Mouse (Mus musculus) ZHBTc4 (cell line): ENCODE data around the gene Aqp6.

Experiments
- DNase-seq: peaks from one replicate; pipeline ENCODE4 v3.0.0-alpha.2; 2011; ENCODE audit warnings: low read depth, low spot score

The Aqp6 gene

DNA sequence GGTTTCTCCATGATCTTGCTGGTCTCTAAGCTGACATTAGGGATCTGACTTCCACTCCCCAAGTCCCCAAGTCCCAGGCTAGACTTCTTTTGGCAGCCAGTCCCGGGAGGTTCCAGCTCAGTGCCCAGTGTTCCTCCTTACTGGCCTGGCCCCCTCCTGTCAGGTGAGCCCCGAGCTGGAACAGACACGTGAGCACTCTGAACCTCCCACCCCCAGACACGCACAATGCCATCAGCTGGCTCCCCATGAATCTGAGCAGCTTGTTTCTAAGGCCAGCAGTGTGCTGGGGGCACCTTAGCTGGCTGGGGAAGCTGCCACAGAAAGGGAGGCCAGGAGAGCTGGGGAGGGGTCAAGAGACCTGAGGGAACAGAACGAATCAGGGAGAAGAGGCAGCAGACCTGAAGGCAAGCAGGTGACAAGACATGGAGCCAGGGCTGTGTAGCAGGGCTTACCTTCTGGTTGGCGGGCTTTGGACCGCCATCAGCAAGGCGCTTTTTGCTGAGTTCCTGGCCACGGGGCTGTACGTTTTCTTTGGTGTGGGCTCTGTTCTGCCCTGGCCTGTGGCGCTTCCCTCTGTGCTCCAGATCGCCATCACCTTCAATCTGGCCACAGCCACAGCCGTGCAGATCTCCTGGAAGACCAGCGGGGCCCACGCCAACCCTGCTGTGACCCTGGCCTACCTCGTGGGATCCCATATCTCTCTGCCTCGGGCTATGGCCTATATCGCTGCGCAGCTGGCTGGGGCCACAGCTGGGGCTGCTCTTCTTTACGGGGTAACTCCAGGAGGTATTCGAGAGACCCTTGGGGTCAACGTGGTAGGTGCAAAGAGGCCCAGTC, at the start of gene Aqp6:
Gene Aqp6 (plus strand): TSS at position 415 of the 837 bp plus-strand sequence.
- peak; percentile 50 for DNase-seq

DNA sequence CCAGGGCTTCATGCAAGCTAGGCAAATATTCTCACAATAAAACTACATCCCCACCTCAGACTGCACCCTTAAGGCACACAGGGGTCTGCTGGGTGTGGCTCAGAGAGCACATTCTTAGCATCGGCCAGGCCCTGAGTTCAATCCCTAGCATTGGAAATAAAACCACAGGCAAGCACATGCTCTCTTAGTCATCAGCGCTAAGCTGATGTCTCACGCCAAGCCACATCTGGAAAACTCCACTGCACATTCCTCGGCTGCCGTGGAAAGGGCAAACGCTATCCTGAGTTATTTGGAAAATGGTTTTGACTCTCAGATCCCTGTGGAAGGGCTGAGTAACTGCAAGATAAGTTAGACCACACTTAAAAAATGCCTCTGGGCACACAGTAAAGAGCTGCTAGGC, 47.4 kb upstream of the Aqp6 start:
- DNase-seq: peak; percentile 33

GRCm38 (mm10) chr15:99558947-99559346, 42.3 kb upstream of the Aqp6 start:
- no peak for DNase-seq

DNA sequence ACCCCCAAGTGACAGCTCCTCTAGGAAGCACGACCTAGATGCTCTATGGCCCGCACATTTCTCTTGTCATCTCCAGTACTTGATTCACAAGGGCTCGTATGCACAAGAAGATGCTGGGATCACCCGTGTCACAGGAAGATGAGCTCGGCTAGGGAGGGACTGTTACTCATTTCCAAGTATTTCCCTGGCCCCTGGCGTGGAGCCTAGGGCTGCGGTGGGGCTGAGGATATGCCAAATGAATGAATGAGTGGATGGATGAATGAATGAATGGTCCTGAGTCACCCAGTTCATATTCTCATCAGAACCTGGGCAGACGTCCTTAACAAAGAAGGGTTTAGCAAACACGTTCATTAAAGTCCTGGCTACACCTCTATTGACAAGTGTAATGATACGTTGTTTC, 41.0 kb upstream of the Aqp6 start:
- DNase-seq: no peak

DNA sequence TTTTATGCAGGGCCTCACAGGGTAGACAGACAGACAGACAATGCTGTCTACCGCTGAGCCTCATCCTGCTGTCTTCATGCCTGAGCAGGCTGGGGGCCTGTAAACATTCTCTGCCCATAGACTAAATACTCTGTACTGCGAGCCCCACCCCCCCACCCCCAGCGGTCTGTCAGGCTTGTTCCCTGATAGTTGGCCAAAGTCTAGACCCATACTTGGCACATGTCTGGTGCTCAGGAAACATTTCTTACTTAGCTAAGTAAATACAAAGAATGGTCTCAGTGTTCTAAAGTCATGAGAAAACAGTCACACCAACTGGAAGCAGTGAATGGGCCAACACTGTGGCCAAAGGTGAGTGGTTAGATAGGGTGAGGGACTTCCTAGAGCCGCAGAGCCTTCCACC, 33.8 kb upstream of the Aqp6 start:
- no peak for DNase-seq

DNA sequence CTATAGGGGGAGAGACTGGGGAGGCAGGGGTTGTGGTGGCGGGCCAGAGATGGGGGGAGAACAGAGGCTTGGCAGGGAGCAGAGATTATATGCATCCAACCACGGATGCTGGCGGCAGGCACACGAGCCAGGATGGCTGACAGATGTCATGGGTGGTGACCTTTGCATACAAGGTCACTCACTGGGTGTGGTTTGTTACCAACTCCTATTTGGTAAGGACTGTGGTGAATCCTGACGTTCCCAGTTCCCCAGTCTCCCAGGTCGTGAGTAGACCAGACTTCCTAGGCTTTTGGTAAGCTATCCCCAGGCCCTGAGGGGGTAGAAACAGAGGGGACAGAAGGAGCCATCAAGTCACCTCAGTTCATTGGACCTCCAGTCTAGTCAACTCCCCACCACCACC, 32.5 kb upstream of the Aqp6 start:
- DNase-seq: peak; percentile 57

DNA sequence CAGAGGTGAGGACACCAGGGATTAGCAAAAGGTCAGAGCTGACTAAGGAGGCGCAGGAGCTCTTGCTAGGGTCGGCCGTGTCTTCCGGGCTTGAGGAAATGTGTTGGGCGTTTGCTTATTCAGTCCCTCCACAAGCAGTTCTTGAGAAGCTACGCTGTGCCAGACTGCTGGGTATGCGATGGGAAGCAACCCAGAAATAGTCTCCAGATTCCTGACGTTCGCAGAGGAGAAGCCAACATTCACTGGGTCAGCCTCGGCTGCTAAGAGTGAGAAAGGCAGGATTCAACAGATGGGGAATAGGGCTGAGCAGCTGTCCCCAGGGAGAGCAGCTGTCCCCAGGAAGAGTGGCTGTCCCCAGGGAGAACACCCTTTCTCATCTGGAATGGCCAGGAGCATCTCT, 32.1 kb upstream of the Aqp6 start:
- no peak for DNase-seq

DNA sequence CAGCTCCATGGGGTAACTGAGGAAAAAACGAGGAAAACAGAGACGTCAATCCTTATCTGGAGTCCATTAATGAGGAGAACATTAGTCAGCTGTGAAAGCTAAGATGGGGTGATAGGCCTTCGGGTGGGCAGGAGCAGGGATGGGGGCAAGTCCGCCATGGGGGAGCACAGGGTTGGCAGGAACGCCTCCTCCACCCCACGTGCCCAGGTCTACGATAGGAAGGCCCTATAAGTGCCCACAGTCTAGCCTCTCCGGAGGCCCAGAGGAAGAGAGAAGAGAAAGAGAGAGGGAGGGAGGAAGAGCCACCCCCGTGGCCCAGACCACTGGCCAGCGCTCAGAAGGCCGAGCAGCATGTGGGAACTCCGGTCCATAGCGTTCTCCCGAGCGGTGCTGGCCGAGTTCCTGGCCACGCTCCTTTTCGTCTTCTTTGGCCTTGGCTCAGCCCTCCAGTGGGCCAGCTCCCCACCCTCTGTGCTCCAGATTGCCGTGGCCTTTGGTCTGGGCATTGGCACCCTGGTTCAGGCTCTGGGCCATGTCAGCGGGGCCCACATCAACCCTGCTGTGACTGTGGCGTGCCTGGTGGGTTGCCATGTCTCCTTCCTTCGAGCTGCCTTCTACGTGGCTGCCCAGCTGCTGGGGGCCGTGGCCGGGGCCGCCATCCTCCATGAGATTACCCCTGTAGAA, 22.3 kb upstream of the Aqp6 start, which contains the start of gene Aqp2:
Gene Aqp2 (plus strand): TSS at position 254 of the 684 bp plus-strand sequence.
- DNase-seq: no peak

DNA sequence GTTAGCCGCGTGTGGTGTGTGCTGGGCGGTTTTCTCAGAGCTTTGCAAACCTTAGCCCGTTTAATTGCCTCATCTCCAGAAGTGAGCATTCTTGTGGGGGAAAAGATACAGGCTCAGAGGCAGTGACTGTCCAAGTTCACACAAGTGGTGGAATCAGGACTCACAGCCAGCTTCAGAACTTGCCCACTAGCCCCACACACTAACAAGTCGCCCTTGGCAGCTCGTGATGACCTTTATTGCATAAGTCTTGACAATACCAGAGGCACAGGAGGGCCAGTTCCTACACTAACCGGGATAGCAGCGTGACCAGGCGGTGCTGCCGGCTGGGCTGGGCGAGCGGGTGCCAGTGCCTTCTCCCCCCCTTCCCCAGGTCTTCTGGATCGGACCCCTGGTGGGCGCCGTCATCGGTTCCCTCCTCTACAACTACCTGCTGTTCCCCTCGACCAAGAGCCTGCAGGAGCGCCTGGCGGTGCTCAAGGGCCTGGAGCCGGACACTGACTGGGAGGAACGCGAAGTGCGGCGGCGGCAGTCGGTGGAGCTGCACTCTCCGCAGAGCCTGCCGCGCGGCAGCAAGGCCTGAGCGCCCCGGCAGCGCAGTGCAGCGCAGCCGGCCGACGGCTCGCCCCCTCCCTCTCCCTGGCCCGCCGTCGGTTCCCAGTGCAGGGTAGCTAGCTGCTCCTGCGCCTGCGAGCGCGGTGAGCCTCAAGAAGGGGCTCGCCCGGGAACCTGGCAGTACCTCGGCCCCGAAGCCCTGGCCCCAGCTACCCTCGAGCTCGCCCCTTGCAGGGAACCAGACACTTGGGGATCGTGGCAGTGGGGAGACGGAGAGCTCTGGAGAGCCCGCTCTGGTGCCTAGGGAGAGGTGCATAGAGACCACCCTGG, 17.5 kb upstream of the Aqp6 start:
- peak; percentile 76 for DNase-seq

GRCm38 (mm10) chr15:99584407-99585202, 16.6 kb upstream of the Aqp6 start:
- peak; percentile 76 for DNase-seq

GRCm38 (mm10) chr15:99585741-99586140, 15.5 kb upstream of the Aqp6 start:
- no peak for DNase-seq

GRCm38 (mm10) chr15:99586525-99586924, 14.7 kb upstream of the Aqp6 start:
- DNase-seq: no peak

DNA sequence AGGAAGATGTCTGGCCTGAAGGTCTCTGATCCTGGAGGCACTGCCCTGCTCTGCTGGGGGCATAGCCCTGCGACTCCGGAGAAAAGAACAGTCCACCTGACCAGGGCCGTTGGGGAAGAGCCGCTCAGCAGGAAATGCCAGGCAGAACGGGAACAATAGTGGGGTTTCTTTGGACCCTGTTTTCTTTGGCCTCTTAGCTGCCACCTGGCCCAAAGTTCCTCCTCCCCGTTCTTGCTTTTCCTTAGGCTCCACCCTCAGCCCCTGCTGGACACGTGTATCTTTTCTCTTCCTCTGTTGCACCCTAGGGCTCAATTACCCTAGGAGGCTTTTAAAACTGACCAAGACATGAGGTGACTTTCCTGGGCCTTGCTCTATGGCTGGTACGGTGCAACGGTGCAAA, 12.0 kb upstream of the Aqp6 start:
- DNase-seq: no peak

DNA sequence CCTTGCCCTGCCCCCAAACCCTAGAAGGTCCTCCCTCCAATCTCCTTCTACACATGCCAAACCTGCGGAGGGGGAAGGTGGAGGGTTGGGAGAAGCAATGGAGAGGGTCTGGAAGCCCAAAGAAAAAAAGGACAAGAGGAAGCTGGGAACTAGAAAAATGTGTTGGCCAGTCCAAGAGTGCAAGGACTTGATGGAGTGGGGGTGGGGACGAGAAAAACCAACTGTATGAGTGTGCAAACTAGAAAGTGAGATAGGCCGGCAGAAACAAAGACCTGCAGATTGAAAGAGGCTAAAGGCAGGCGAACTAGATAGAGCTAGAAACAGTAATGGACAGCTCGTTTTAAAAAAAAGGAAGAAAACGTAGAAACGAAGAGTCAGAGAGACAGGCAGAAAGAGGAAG, 11.5 kb upstream of the Aqp6 start:
- no peak for DNase-seq

GRCm38 (mm10) chr15:99590429-99591084, 10.6 kb upstream of the Aqp6 start, which contains the start of gene Aqp5:
Gene Aqp5 (plus strand): TSS chr15:99590782.
- DNase-seq: peak; percentile 66

DNA sequence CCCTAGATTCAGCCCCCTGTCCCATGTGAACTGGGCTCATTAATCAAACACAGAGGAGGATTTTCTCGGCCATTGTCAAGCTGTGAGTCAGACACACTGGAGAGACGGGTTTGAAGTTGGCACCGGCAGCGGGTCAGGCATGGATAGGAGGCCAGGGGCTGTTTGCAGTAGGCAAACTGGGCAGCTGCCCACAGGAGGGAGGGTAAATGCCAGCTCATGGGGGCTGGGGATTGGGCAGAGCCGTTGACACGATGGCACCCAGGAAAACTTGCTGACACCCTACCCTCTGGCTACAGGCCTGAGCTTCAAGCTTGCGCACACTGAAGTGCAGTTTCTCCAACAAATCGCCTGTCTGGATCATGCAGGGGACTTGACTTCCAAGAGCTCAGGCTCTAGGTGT, 9.0 kb upstream of the Aqp6 start:
- no peak for DNase-seq

DNA sequence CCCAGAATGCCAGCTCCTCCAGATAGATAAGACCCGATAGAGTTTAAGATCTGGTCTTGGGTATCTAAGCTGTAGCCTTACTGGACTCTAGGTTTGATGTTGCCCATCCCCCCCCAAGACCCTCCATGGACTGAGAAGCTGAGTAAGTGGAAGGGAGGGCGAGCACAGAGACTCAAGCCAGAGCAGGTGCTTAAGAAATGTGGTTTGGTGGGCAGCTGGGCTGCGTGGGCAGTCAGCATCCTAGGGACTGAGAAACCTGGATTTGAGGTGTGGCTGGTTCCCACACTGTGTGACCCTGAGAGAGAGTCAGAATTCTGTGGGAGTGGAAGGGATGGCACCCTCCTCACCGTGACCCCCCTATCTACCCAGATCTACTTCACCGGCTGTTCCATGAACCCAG, 8.3 kb upstream of the Aqp6 start:
- no peak for DNase-seq

DNA sequence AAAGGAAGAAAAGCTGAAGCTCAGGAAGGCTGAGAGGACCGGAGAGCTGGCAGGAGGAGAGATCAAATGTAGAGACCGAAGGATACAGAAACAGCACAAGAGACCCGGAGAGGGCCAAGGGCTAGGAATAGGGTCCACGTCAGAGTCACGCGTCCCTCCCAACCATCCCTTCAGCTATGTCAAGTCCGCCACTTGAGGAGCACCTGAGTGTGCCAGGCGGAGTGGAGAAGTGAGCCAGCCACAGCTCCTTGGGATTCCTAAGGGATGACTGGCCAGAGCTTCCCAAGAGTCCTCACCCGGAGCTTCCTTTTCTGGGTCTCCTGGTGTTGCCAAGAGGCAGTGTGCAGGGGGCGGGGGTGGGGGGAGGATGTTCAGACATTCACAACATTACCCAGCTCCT, 6.2 kb upstream of the Aqp6 start:
- no peak for DNase-seq

- peak; percentile 95 for DNase-seq
Observed at GRCm38 (mm10) chr15:99596056-99596687, 5.0 kb upstream of the Aqp6 start.

DNA sequence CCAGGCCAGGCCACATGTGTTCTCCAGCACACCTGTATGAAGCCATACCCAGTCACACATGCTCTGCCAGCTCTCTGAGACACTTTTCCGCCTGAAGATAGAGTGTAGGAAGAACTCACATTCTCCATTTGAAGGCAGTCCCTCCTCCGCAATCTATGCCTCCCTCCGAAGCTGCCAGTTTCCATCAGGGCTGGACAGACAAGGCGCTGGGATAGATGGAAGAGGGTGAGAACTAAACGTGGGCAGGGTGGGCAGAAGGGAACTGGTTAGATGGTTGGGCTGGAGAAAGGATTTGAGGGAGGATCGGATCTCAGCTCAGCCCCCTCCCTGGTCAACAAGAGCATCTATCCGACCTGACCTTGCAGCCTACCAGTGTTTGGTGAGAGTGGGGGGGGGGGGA, 4.4 kb upstream of the Aqp6 start:
- no peak for DNase-seq
